Mouse (Mus musculus) heart, embryonic 16.5 days (tissue): ENCODE data around the gene Fam214b. TPM values are rescaled to one million over a fixed set of nuclear protein-coding genes. Genes with fewer than 3 reads are reported as not detected.
"Not testable (repeated sequence)": the region's sequence is repeated elsewhere in the genome, so short reads cannot be mapped to it uniquely, and the experiment has no call there.

Experiments
- ATAC-seq: fragments of 200-750 bp; cut with Nextera tagmentation; replicated peaks from 2 replicates; pipeline ENCODE4 v1.8.0; 2017; ENCODE audit warnings: moderate number of reproducible peaks; ENCODE audit not compliant: insufficient read depth, low FRiP score; ENCODE audit errors: extremely low read depth
- H3K27ac ChIP-seq: fragments of 300-500 bp; sonication (generic); 2 replicates; pipeline ENCODE4 v1.5.1; 2014; ENCODE audit warnings: mild to moderate bottlenecking, low read length, control low read depth, moderate library complexity
- H3K27me3 ChIP-seq: fragments of 300-500 bp; sonication (generic); 2 replicates; pipeline ENCODE4 v1.6.1; 2014; ENCODE audit warnings: low read length, mixed read lengths; ENCODE audit not compliant: control insufficient read depth, insufficient read depth
- H3K36me3 ChIP-seq: fragments of 300-500 bp; sonication (generic); 2 replicates; pipeline ENCODE4 v1.6.1; 2014; ENCODE audit not compliant: control insufficient read depth, insufficient read depth
- H3K4me1 ChIP-seq: fragments of 300-500 bp; sonication (generic); 2 replicates; pipeline ENCODE4 v1.6.1; 2014; ENCODE audit warnings: low read length, mixed read lengths; ENCODE audit not compliant: control insufficient read depth, insufficient read depth
- H3K4me2 ChIP-seq: fragments of 300-500 bp; sonication (generic); 2 replicates; pipeline ENCODE4 v1.6.1; 2014; ENCODE audit warnings: low read depth, mild to moderate bottlenecking, control low read depth, low read length
- H3K4me3 ChIP-seq: fragments of 300-500 bp; sonication (generic); 2 replicates; pipeline ENCODE4 v1.5.1; 2014; ENCODE audit warnings: mild to moderate bottlenecking, control low read depth, low read length
- H3K9ac ChIP-seq: fragments of 300-500 bp; sonication (generic); 2 replicates; pipeline ENCODE4 v1.6.1; 2014; ENCODE audit warnings: low read length, control low read depth
- H3K9me3 ChIP-seq: fragments of 300-500 bp; sonication (generic); replicated peaks from 2 replicates; pipeline ENCODE4 v1.6.1; 2016; ENCODE audit warnings: low read length; ENCODE audit not compliant: control insufficient read depth
- WGBS: fragments of 180-500 bp; shearing (Covaris S2); extraction: QIAGEN DNeasy Blood & Tissue Kit; methylation state at CpG from one replicate; pipeline ENCODE4 v1.1.7; 2014; 5-methylcytosine and 5-hydroxymethylcytosine counted together
- polyA plus RNA-seq: library from polyadenylated mRNA; unstranded; fragments of >200 nt; fragmentation: Nextera tagmentation; extraction: Ambion mirVana; gene quantifications from 2 replicates; pipeline ENCODE4 v1.2.1, GENCODE M21; 2015

Gene Fam214b
- polyA plus RNA-seq, 1 experiment from 2014 or later: 15.4 TPM

GRCm38 (mm10) chr4:43004951-43005350 is 41.1 kb downstream of the Fam214b start:
- Histone ChIP-seq H3K27me3 (no peaks in the 10 kb centered on the region), H3K36me3 (0 out of 2 replicates have a peak, but pooled peaks cover 7% of the 10 kb centered on the region)

GRCm38 (mm10) chr4:43002756-43003439 is 43.1 kb downstream of the Fam214b start:
- H3K36me3 ChIP-seq: 0 out of 2 replicates have a peak, but pooled peaks cover 7% of the 10 kb centered on the region
- H3K27ac ChIP-seq: no peak overlapping the region
- ATAC-seq: no peak
- no peak overlapping the region for H3K4me2 ChIP-seq
- 71% methylated on average over 12 of the region's 12 CpGs for WGBS
- no peak overlapping the region for H3K4me3 ChIP-seq
- H3K4me1 ChIP-seq: peaks cover 14% of the 10 kb centered on the region
- no peaks in the 10 kb centered on the region for H3K27me3 ChIP-seq
- no peak overlapping the region for H3K9ac ChIP-seq
- H3K9me3 ChIP-seq: no peaks in the 10 kb centered on the region

More at GRCm38 (mm10) chr4:43004951-43005350, 41.1 kb downstream of the Fam214b start:
- H3K4me2 ChIP-seq: no peak overlapping the region
- H3K4me1 ChIP-seq: peaks cover 10% of the 10 kb centered on the region
- ATAC-seq: no peak
- no peak overlapping the region for H3K27ac ChIP-seq
- no peak overlapping the region for H3K9ac ChIP-seq
- WGBS: 92% methylated on average over 3 of the region's 3 CpGs
- H3K9me3 ChIP-seq: no peaks in the 10 kb centered on the region
- no peak overlapping the region for H3K4me3 ChIP-seq

- Histone ChIP-seq H3K27ac (peak overlapping the region; percentile 88; the same call in 1 of the 2 replicates), H3K9ac (no peak overlapping the region), H3K4me1 (peaks cover 23% of the 10 kb centered on the region), H3K36me3 (0 out of 2 replicates have a peak, but pooled peaks cover 4% of the 10 kb centered on the region), H3K4me2 (no peak overlapping the region), H3K9me3 (no peaks in the 10 kb centered on the region), H3K27me3 (no peaks in the 10 kb centered on the region), H3K4me3 (no peak overlapping the region)
- 87% methylated on average over 2 of the region's 2 CpGs for WGBS
- ATAC-seq: no peak
Observed at GRCm38 (mm10) chr4:43001272-43001671, 44.7 kb downstream of the Fam214b start.

GRCm38 (mm10) chr4:43000141-43000986 is 45.7 kb downstream of the Fam214b start, which contains the start of gene Vcp:
Vcp (minus strand) TSS chr4:43000507.
- peak within 1 kb of the TSS; percentile 100 for H3K27ac ChIP-seq
- H3K9ac ChIP-seq: peak within 1 kb of the TSS; percentile 100
- H3K4me1 ChIP-seq: peaks cover 23% of the 10 kb centered on the region
- not testable (repeated sequence) for H3K36me3 ChIP-seq, H3K9me3 ChIP-seq, H3K27me3 ChIP-seq
- peak within 1 kb of the TSS; percentile 94 for H3K4me3 ChIP-seq
- 1% methylated on average over 46 of the region's 56 CpGs for WGBS
- peak; percentile 98 for ATAC-seq
- H3K4me2 ChIP-seq: peak within 1 kb of the TSS; percentile 94

- peaks cover 23% of the 10 kb centered on the region for H3K4me1 ChIP-seq
- no peaks in the 10 kb centered on the region for H3K9me3 ChIP-seq
- no peaks in the 10 kb centered on the region for H3K27me3 ChIP-seq
- peaks cover 13% of the 10 kb centered on the region for H3K36me3 ChIP-seq
- peak overlapping the region; percentile 100 for H3K9ac ChIP-seq
- peak overlapping the region; percentile 94 for H3K4me2 ChIP-seq
- peak; percentile 82 for ATAC-seq
- WGBS: under 1% methylated on average over 48 of the region's 51 CpGs
- H3K4me3 ChIP-seq: peak overlapping the region; percentile 94
- peak overlapping the region; percentile 100 for H3K27ac ChIP-seq
Observed at GRCm38 (mm10) chr4:42999451-43000140, 46.4 kb downstream of the Fam214b start.

GRCm38 (mm10) chr4:42998022-42998421 is 48.0 kb downstream of the Fam214b start:
- no peaks in the 10 kb centered on the region for H3K27me3 ChIP-seq
- peak overlapping the region; percentile 94 for H3K4me3 ChIP-seq
- H3K4me1 ChIP-seq: peaks cover 23% of the 10 kb centered on the region
- peak overlapping the region; percentile 94 for H3K4me2 ChIP-seq
- no peak for ATAC-seq
- peaks cover 29% of the 10 kb centered on the region for H3K36me3 ChIP-seq
- peak overlapping the region; percentile 74 for H3K27ac ChIP-seq
- no peaks in the 10 kb centered on the region for H3K9me3 ChIP-seq
- 20% methylated on average over 2 of the region's 2 CpGs for WGBS
- peak overlapping the region; percentile 11 for H3K9ac ChIP-seq

GRCm38 (mm10) chr4:42988296-42988695 is 57.7 kb downstream of the Fam214b start:
- 88% methylated on average over 1 of the region's 1 CpGs for WGBS

More at GRCm38 (mm10) chr4:42988296-42988695, 57.7 kb downstream of the Fam214b start:
- no peak overlapping the region for H3K4me2 ChIP-seq
- no peaks in the 10 kb centered on the region for H3K4me1 ChIP-seq
- H3K9me3 ChIP-seq: no peaks in the 10 kb centered on the region
- ATAC-seq: no peak
- peaks cover 89% of the 10 kb centered on the region for H3K36me3 ChIP-seq
- no peak overlapping the region for H3K4me3 ChIP-seq
- H3K27ac ChIP-seq: no peak overlapping the region
- H3K27me3 ChIP-seq: no peaks in the 10 kb centered on the region
- H3K9ac ChIP-seq: no peak overlapping the region
